Mouse (Mus musculus): Measurements from ENCODE around the gene Card10.

GRCm38 (mm10) chr15:78763210-78763609 is 39.6 kb downstream of the Card10 start:
- TF ChIP-seq EP300 (IDR thresholded peaks at IDR 0.05; ENCODE audit: low read depth) (no peak), CTCF (IDR thresholded peaks at IDR 0.05; ENCODE audit: low read depth) (no peak)
